Mouse (Mus musculus): ENCODE data around the gene Slc16a7.

DNA sequence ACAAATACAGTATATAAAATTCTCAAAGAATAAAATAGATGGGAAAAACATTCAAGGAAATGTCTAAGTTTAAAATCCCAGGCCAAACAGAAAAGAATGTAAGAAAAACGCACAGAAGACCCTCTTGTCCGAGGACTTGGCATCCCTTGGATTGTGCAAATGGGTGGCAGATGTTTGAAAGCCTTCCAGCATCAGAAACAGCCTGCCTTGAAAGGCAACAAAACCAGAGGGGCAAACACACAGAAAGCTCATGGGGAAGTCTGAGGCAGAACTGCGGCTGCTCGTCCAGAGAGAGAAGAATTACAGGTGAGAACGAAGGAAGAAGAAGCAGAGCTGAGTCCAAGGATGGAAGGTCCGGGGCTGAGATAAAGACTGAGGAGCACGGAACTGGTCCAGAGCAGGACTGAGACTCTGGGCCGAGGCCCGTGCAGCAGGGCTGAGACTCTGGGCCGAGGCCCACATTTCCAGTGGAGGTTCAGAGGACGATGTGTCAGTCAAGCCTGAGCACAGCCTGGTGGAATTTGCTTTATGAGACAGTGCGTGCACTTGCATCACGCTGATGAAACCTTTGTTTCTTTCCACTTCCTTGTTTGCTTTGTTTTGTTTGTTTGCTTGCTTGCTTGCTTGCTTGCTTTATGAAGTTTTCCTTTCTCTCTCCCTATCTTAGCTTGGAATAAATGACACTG lies 65.0 kb downstream of the Slc16a7 start:
- TF ChIP-seq ZNF384 (IDR thresholded peaks at IDR 0.05; ENCODE audit: low read depth, low read length) (no peak), HCFC1 (IDR thresholded peaks at IDR 0.05; ENCODE audit: borderline replicate concordance, insufficient read depth, low read length) (no peak), ZC3H11A (IDR thresholded peaks at IDR 0.05; ENCODE audit: borderline replicate concordance, low read depth, low read length) (no peak), MAFK (IDR thresholded peaks at IDR 0.05; ENCODE audit: insufficient read depth, low read depth, low read length) (no peak), CHD2 (IDR thresholded peaks at IDR 0.05; ENCODE audit: low read depth, low read length) (no peak)

Measured in ES-E14 (cell line).